Mouse (Mus musculus) forelimb bud, embryonic 11.5 days (tissue): ENCODE data around the gene Cdcp1.

ENCODE experiments used
- DNase-seq: peaks from one replicate; pipeline ENCODE4 v3.0.0-alpha.2; 2012; ENCODE audit warnings: low read depth, low spot score

The Cdcp1 gene

GRCm38 (mm10) chr9:123151561-123151960 lies 64.3 kb downstream of the Cdcp1 start:
- no peak for DNase-seq

- no peak for DNase-seq
These were observed 65.4 kb downstream of the Cdcp1 start, which contains the start of gene Clec3b for GRCm38 (mm10) chr9:123150241-123151020. Clec3b (plus strand) TSS chr9:123150946.

GRCm38 (mm10) chr9:123148430-123148829 lies 67.4 kb downstream of the Cdcp1 start:
- no peak for DNase-seq

GRCm38 (mm10) chr9:123139887-123140614 lies 75.8 kb downstream of the Cdcp1 start:
- no peak for DNase-seq

GRCm38 (mm10) chr9:123138891-123139474 lies 76.9 kb downstream of the Cdcp1 start:
- no peak for DNase-seq

- no peak for DNase-seq
These were observed 78.7 kb downstream of the Cdcp1 start for GRCm38 (mm10) chr9:123136953-123137682.

GRCm38 (mm10) chr9:123132994-123133393 lies 82.8 kb downstream of the Cdcp1 start:
- DNase-seq: no peak

GRCm38 (mm10) chr9:123127663-123128062 lies 88.2 kb downstream of the Cdcp1 start:
- no peak for DNase-seq

DNA sequence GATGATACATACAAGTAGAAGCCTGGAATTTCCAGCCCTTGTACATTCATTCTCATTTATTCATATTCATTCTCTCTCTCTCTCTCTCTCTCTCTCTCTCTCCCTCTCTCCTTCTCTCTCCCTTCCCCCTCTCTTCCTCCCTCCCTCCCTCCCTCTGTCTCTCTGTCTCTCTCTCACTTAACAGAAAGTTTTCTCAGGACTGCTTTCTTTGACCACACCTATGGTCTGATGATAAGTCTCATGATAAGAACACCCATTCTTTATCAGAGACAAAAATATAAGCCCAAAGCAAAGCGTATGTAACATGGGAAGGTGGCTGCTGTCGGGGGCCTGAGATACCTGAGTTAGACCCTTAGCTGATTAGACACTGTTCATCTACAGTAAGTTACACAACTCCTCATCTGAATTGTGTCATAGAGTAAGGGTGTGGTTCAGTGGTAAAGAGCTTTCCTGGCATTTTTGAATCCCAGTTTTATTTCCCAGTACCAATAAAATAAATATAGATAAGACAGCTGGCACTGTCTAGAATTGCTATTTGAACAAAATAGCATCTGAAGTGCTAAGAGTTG lies 91.3 kb downstream of the Cdcp1 start:
- no peak for DNase-seq

DNA sequence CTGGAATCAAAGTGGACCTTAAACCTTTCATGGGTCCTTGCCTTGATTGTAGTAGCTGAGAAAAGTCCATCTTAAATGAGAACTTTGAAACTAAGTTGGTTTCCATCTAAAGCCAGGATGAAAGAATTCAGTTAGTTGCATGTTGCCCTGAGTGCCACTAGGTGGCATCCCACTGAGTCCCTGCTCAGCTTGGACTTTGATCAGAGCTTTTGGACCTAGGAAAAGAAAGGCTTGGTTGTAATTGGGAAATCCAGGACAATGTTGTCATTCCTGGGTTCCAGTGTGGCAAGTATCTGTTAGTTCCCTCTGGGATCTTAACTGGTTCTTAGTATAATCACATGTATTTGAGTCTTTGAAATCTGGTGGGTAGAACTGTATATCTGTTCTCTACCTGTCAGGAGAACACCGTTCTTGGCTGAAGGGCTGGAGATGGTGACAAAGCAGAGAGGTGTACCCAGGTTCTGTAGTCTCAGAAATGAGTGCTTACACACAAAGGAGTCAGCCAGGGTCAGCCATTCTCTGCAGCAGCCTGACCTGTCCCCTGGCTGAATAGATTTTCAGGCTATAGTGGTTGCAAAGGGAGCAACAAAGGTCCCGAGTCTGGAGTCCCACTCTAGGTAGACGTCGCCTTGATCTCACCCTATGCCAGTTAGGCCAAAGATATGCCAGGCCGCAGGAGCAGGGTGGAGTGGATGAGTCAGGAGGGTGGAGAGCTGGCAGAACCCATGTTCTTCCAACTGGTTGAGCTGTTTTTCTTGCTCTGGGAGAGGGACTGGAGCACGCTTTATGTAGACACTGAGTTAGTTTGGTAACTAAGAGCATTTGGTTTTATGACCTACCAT lies 92.0 kb downstream of the Cdcp1 start:
- DNase-seq: no peak

GRCm38 (mm10) chr9:123123017-123123416 lies 92.8 kb downstream of the Cdcp1 start:
- no peak for DNase-seq
